Mouse (Mus musculus): ENCODE data around the gene Spp2.

GRCm38 (mm10) chr1:88406078-88406806 lies 519 bp upstream of the Spp2 start:
- TF ChIP-seq POLR2A (IDR thresholded peaks at IDR 0.05; ENCODE audit: insufficient read length, low read depth) (no peak), E2F4 (IDR thresholded peaks at IDR 0.05; ENCODE audit: insufficient read depth) (no peak), CEBPB (IDR thresholded peaks at IDR 0.05; ENCODE audit: insufficient read depth, poor library complexity, severe bottlenecking) (no peak)
